Mouse (Mus musculus) hindbrain, embryonic 11.5 days (tissue): ENCODE measurements at regions not wholly inside any gene's neighbourhood (a gene's known extent, or its start where the extent isn't known, plus 50 kb on each side); places are given as distances from the start of the nearest gene placed in this dataset.
"Not testable (repeated sequence)": the region's sequence is repeated elsewhere in the genome, so short reads cannot be mapped to it uniquely, and the experiment has no call there.

Experiments
- ATAC-seq: fragments of 200-750 bp; cut with Nextera tagmentation; 2 replicates; pipeline ENCODE4 v1.8.0; 2017; ENCODE audit warnings: mild to moderate bottlenecking, moderate TSS enrichment, moderate library complexity; ENCODE audit not compliant: low FRiP score
- DNase-seq: peaks from one replicate; pipeline ENCODE4 v3.0.0-alpha.2; 2015; ENCODE audit warnings: low spot score
- H3K27ac ChIP-seq: fragments of 300-500 bp; sonication (generic); 2 replicates; pipeline ENCODE4 v1.5.1; 2014; ENCODE audit warnings: mild to moderate bottlenecking, low read depth, low read length
- H3K27me3 ChIP-seq: fragments of 300-500 bp; sonication (generic); 2 replicates; pipeline ENCODE4 v1.6.1; 2014; ENCODE audit warnings: mild to moderate bottlenecking, low read length, moderate library complexity, mixed read lengths; ENCODE audit not compliant: control insufficient read depth, insufficient read depth
- H3K36me3 ChIP-seq: fragments of 300-500 bp; sonication (generic); 2 replicates; pipeline ENCODE4 v1.6.1; 2014; ENCODE audit warnings: mild to moderate bottlenecking, low read length, moderate library complexity, mixed read lengths; ENCODE audit not compliant: control insufficient read depth, insufficient read depth
- H3K4me1 ChIP-seq: fragments of 300-500 bp; sonication (generic); replicated peaks from 2 replicates; pipeline ENCODE4 v1.6.1; 2014; ENCODE audit warnings: low read length, mixed read lengths; ENCODE audit not compliant: control insufficient read depth, insufficient read depth
- H3K4me2 ChIP-seq: fragments of 300-500 bp; sonication (generic); replicated peaks from 2 replicates; pipeline ENCODE4 v1.6.1; 2014; ENCODE audit warnings: mild to moderate bottlenecking, low read depth, low read length
- H3K4me3 ChIP-seq: fragments of 300-500 bp; sonication (generic); 2 replicates; pipeline ENCODE4 v1.5.1; 2014; ENCODE audit warnings: low read depth, low read length
- H3K9ac ChIP-seq: fragments of 300-500 bp; sonication (generic); 2 replicates; pipeline ENCODE4 v1.6.1; 2014; ENCODE audit warnings: low read depth, low read length
- H3K9me3 ChIP-seq: fragments of 300-500 bp; sonication (generic); 2 replicates; pipeline ENCODE4 v1.6.1; 2016; ENCODE audit warnings: low read length; ENCODE audit not compliant: control insufficient read depth
- WGBS: fragments of 180-500 bp; shearing (Covaris S2); extraction: QIAGEN DNeasy Blood & Tissue Kit; methylation state at CpG from one replicate; pipeline ENCODE4 v1.1.7; 2014; 5-methylcytosine and 5-hydroxymethylcytosine counted together

GRCm38 (mm10) chr2:109791921-109792320 lies 98.7 kb upstream of the Lin7c start:
- H3K9me3 ChIP-seq, H3K27ac ChIP-seq, ATAC-seq, H3K4me3 ChIP-seq, DNase-seq, H3K4me2 ChIP-seq, H3K27me3 ChIP-seq, H3K36me3 ChIP-seq, H3K4me1 ChIP-seq, H3K9ac ChIP-seq: not testable (repeated sequence)
- 96% methylated on average over 3 of the region's 3 CpGs for WGBS

DNA sequence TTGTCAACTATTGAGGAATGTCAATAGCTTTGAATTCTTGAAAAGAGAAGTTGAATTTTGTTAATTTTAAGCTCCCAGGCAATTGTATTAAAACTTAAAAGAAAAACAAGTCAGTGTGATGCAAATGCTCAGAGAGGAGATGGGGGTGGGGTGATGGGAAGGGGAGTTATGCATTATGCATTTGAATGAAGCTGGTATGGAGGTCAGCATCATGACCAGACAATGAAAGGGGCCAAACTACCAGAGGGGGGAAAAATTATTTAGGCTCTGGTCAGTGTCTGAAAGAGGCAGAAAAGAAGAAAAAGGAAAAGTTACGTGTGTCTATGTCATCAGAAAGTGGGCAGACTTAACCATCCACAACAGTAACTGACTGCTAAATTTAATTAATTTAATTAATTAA lies 73.7 kb upstream of the Lin7c start:
- H3K4me2 ChIP-seq: no peak overlapping the region
- H3K4me3 ChIP-seq: no peak overlapping the region
- H3K27me3 ChIP-seq: no peaks in the 10 kb centered on the region
- H3K9me3 ChIP-seq: no peaks in the 10 kb centered on the region
- ATAC-seq (no peak), DNase-seq (no peak)
- H3K36me3 ChIP-seq: no peaks in the 10 kb centered on the region
- WGBS: 59% methylated on average over 1 of the region's 1 CpGs
- no peak overlapping the region for H3K9ac ChIP-seq
- no peaks in the 10 kb centered on the region for H3K4me1 ChIP-seq
- H3K27ac ChIP-seq: no peak overlapping the region

- WGBS: 91% methylated on average over 6 of the region's 6 CpGs
- DNase-seq: no peak
Measured at GRCm38 (mm10) chr2:109820357-109820756, 70.3 kb upstream of the Lin7c start.

GRCm38 (mm10) chr2:109820869-109821268 lies 69.8 kb upstream of the Lin7c start:
- Histone ChIP-seq H3K27me3 (no peaks in the 10 kb centered on the region), H3K4me1 (no peaks in the 10 kb centered on the region), H3K9me3 (no peaks in the 10 kb centered on the region), H3K36me3 (no peaks in the 10 kb centered on the region), H3K9ac (no peak overlapping the region), H3K4me3 (no peak overlapping the region), H3K4me2 (no peak overlapping the region), H3K27ac (no peak overlapping the region)
- ATAC-seq (no peak), DNase-seq (no peak)
- 88% methylated on average over 1 of the region's 1 CpGs for WGBS

More at GRCm38 (mm10) chr2:109820357-109820756, 70.3 kb upstream of the Lin7c start:
- Histone ChIP-seq H3K9ac (no peak overlapping the region), H3K9me3 (no peaks in the 10 kb centered on the region), H3K36me3 (no peaks in the 10 kb centered on the region), H3K27ac (no peak overlapping the region), H3K27me3 (no peaks in the 10 kb centered on the region), H3K4me3 (no peak overlapping the region), H3K4me2 (no peak overlapping the region), H3K4me1 (no peaks in the 10 kb centered on the region)
- no peak for ATAC-seq

DNA sequence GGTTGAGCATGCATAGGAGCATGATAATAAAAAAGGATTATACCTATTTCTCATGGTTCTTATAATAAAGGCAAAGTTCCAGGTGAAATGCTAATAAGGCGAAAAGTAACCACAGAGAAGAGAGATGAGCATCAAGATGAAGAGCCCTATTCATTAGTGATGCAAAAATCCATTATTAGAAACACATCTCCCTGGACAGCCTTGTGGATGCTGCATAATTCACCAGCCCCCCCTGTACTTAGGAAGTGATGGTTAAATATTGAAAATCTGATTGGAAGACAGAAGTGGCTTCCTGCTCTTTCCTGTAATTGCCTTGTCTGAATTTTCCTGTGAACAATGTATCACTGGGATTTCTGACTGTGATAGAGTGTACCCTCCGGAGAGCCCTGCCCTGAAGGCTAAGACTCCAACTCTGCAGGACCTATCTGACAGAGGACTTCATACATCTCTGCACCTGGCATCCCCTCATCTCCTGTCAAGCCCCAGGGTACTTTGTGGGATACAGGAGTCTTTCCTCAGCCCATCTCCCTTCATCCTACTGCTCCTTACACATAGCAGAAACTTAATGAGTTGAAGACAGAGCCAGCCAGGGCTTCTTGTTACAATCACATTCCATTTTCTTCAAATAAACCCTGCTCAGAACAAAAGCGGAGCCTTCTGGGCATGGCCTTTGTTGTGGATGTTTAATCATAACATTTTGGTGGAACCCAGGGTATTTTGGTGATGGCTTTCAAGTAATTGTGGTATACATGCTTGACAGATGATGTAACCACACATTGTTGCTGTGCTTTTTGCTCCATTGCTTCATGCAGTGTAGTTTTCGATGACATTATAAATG lies 67.4 kb upstream of the Lin7c start:
- 82% methylated on average over 4 of the region's 4 CpGs for WGBS
- Histone ChIP-seq H3K4me2 (no peak overlapping the region), H3K9me3 (no peaks in the 10 kb centered on the region), H3K36me3 (no peaks in the 10 kb centered on the region), H3K9ac (no peak overlapping the region), H3K4me3 (no peak overlapping the region), H3K4me1 (no peaks in the 10 kb centered on the region), H3K27ac (no peak overlapping the region), H3K27me3 (no peaks in the 10 kb centered on the region)
- ATAC-seq: peak; percentile 65
- DNase-seq: no peak

DNA sequence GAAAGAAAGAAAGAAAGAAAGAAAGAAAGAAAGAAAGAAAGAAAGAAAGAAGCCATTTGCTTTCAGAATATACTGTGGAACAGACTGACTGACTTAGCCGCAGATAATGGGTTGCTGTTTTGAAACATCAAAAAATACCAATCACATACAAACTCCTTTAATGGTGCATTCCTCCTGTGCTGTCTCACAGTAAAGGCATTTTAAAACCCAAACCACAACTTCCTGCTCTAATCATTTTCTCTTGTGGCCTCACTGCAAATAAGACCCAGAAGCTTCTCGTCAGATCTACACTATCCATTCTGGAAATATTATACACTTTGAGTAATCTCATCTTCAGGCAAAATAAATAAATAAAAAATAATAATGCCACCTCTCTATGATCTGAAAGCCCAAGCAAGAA lies 50.4 kb upstream of the Lin7c start:
- ATAC-seq: no peak

More for the DNA sequence above, 50.4 kb upstream of the Lin7c start:
- no peak overlapping the region for H3K4me3 ChIP-seq
- no peak overlapping the region for H3K9ac ChIP-seq
- no peaks in the 10 kb centered on the region for H3K27me3 ChIP-seq
- H3K4me2 ChIP-seq: no peak overlapping the region
- no peaks in the 10 kb centered on the region for H3K36me3 ChIP-seq
- H3K9me3 ChIP-seq: no peaks in the 10 kb centered on the region
- no peak overlapping the region for H3K27ac ChIP-seq
- 92% methylated on average over 2 of the region's 2 CpGs for WGBS
- DNase-seq: no peak
- H3K4me1 ChIP-seq: no peaks in the 10 kb centered on the region
